Mouse (Mus musculus): ENCODE data around the gene Igsf11. TPM values are rescaled to one million over a fixed set of nuclear protein-coding genes. Genes with fewer than 3 reads are reported as not detected.

Igsf11 gene
- polyA plus RNA-seq, 1 experiment from 2014 or later, result 0.77 TPM

GRCm38 (mm10) chr16:38908304-38908703 lies 15.8 kb downstream of the Igsf11 start:
- H3K9ac ChIP-seq, result no peak overlapping the region
- ATAC-seq (ENCODE audit: insufficient number of reproducible peaks, low FRiP score, low TSS enrichment, low read depth), result no peak
- no peaks in the 10 kb centered on the region for H3K36me3 ChIP-seq
- no peak overlapping the region for H3K4me2 ChIP-seq
- H3K4me1 ChIP-seq, result no peaks in the 10 kb centered on the region
- peaks cover 19% of the 10 kb centered on the region for H3K27me3 ChIP-seq
- H3K4me3 ChIP-seq, result no peak overlapping the region
- no peak overlapping the region for H3K27ac ChIP-seq
- H3K9me3 ChIP-seq, result no peaks in the 10 kb centered on the region
- WGBS, result 43% methylated on average over 9 of the region's 9 CpGs

GRCm38 (mm10) chr16:38909506-38909905 lies 17.0 kb downstream of the Igsf11 start:
- Histone ChIP-seq H3K4me3 (no peak overlapping the region), H3K9ac (no peak overlapping the region), H3K27ac (no peak overlapping the region), H3K36me3 (no peaks in the 10 kb centered on the region), H3K4me1 (no peaks in the 10 kb centered on the region), H3K27me3 (peaks cover 9% of the 10 kb centered on the region; the same call in 1 of the 2 replicates), H3K9me3 (no peaks in the 10 kb centered on the region), H3K4me2 (no peak overlapping the region)
- 59% methylated on average over 12 of the region's 12 CpGs for WGBS
- ATAC-seq (ENCODE audit: insufficient number of reproducible peaks, low FRiP score, low TSS enrichment, low read depth), result no peak

GRCm38 (mm10) chr16:38910088-38910487 lies 17.6 kb downstream of the Igsf11 start:
- H3K27me3 ChIP-seq, result peaks cover 9% of the 10 kb centered on the region; the same call in 1 of the 2 replicates
- H3K4me3 ChIP-seq, result no peak overlapping the region
- H3K4me2 ChIP-seq, result no peak overlapping the region
- H3K9ac ChIP-seq, result no peak overlapping the region
- H3K36me3 ChIP-seq, result no peaks in the 10 kb centered on the region
- no peak overlapping the region for H3K27ac ChIP-seq
- 82% methylated on average over 8 of the region's 8 CpGs for WGBS
- H3K4me1 ChIP-seq, result no peaks in the 10 kb centered on the region
- no peak for ATAC-seq (ENCODE audit: insufficient number of reproducible peaks, low FRiP score, low TSS enrichment, low read depth)
- H3K9me3 ChIP-seq, result no peaks in the 10 kb centered on the region

- Histone ChIP-seq H3K9ac (no peak overlapping the region), H3K27me3 (no peaks in the 10 kb centered on the region), H3K36me3 (no peaks in the 10 kb centered on the region), H3K4me3 (no peak overlapping the region), H3K9me3 (no peaks in the 10 kb centered on the region), H3K27ac (no peak overlapping the region), H3K4me2 (no peak overlapping the region), H3K4me1 (no peaks in the 10 kb centered on the region)
- no peak for ATAC-seq (ENCODE audit: insufficient number of reproducible peaks, low FRiP score, low TSS enrichment, low read depth)
- WGBS, result 80% methylated on average over 4 of the region's 4 CpGs
These were observed 23.0 kb downstream of the Igsf11 start for GRCm38 (mm10) chr16:38915451-38915850.

GRCm38 (mm10) chr16:38916053-38916786 lies 23.7 kb downstream of the Igsf11 start:
- WGBS, result 92% methylated on average over 12 of the region's 12 CpGs
- H3K4me2 ChIP-seq, result no peak overlapping the region
- no peak overlapping the region for H3K9ac ChIP-seq
- no peak for ATAC-seq (ENCODE audit: insufficient number of reproducible peaks, low FRiP score, low TSS enrichment, low read depth)
- H3K27ac ChIP-seq, result no peak overlapping the region
- no peak overlapping the region for H3K4me3 ChIP-seq
- H3K9me3 ChIP-seq, result no peaks in the 10 kb centered on the region
- no peaks in the 10 kb centered on the region for H3K36me3 ChIP-seq
- no peaks in the 10 kb centered on the region for H3K4me1 ChIP-seq
- H3K27me3 ChIP-seq, result no peaks in the 10 kb centered on the region

- 71% methylated on average over 5 of the region's 5 CpGs for WGBS
- Histone ChIP-seq H3K4me3 (no peak overlapping the region), H3K36me3 (no peaks in the 10 kb centered on the region), H3K27ac (no peak overlapping the region), H3K9me3 (no peaks in the 10 kb centered on the region), H3K4me1 (no peaks in the 10 kb centered on the region), H3K4me2 (no peak overlapping the region), H3K27me3 (no peaks in the 10 kb centered on the region), H3K9ac (no peak overlapping the region)
- ATAC-seq (ENCODE audit: insufficient number of reproducible peaks, low FRiP score, low TSS enrichment, low read depth), result no peak
These were observed 24.4 kb downstream of the Igsf11 start for GRCm38 (mm10) chr16:38916885-38917284.

- H3K4me1 ChIP-seq, result no peaks in the 10 kb centered on the region
- no peak overlapping the region for H3K27ac ChIP-seq
- H3K36me3 ChIP-seq, result no peaks in the 10 kb centered on the region
- no peak for ATAC-seq (ENCODE audit: insufficient number of reproducible peaks, low FRiP score, low TSS enrichment, low read depth)
- no peak overlapping the region for H3K9ac ChIP-seq
- 79% methylated on average over 2 of the region's 2 CpGs for WGBS
- no peak overlapping the region for H3K4me2 ChIP-seq
- no peak overlapping the region for H3K4me3 ChIP-seq
- H3K9me3 ChIP-seq, result no peaks in the 10 kb centered on the region
- H3K27me3 ChIP-seq, result no peaks in the 10 kb centered on the region
These were observed 25.6 kb downstream of the Igsf11 start for GRCm38 (mm10) chr16:38918121-38918520.

- Histone ChIP-seq H3K27ac (no peak overlapping the region), H3K9me3 (no peaks in the 10 kb centered on the region), H3K4me1 (peaks cover 3% of the 10 kb centered on the region; the same call in 1 of the 2 replicates), H3K27me3 (no peaks in the 10 kb centered on the region), H3K9ac (no peak overlapping the region), H3K36me3 (no peaks in the 10 kb centered on the region), H3K4me2 (no peak overlapping the region), H3K4me3 (no peak overlapping the region)
- WGBS, result 83% methylated on average over 5 of the region's 5 CpGs
- no peak for ATAC-seq (ENCODE audit: insufficient number of reproducible peaks, low FRiP score, low TSS enrichment, low read depth)
These were observed 28.0 kb downstream of the Igsf11 start for GRCm38 (mm10) chr16:38920488-38920887.

GRCm38 (mm10) chr16:38924940-38925339 lies 32.5 kb downstream of the Igsf11 start:
- no peak overlapping the region; the same call in 1 of the 2 replicates for H3K4me2 ChIP-seq
- no peaks in the 10 kb centered on the region for H3K9me3 ChIP-seq
- WGBS, result 40% methylated on average over 13 of the region's 13 CpGs
- ATAC-seq (ENCODE audit: insufficient number of reproducible peaks, low FRiP score, low TSS enrichment, low read depth), result no peak
- H3K4me3 ChIP-seq, result no peak overlapping the region
- H3K27ac ChIP-seq, result no peak overlapping the region
- no peak overlapping the region for H3K9ac ChIP-seq
- no peaks in the 10 kb centered on the region for H3K36me3 ChIP-seq
- H3K27me3 ChIP-seq, result no peaks in the 10 kb centered on the region
- H3K4me1 ChIP-seq, result peaks cover 3% of the 10 kb centered on the region; the same call in 1 of the 2 replicates

GRCm38 (mm10) chr16:38928760-38929159 lies 36.3 kb downstream of the Igsf11 start:
- 79% methylated on average over 7 of the region's 7 CpGs for WGBS
- no peak overlapping the region for H3K4me2 ChIP-seq
- no peak overlapping the region for H3K9ac ChIP-seq
- no peaks in the 10 kb centered on the region for H3K27me3 ChIP-seq
- H3K36me3 ChIP-seq, result no peaks in the 10 kb centered on the region
- no peak for ATAC-seq (ENCODE audit: insufficient number of reproducible peaks, low FRiP score, low TSS enrichment, low read depth)
- no peaks in the 10 kb centered on the region for H3K9me3 ChIP-seq
- no peak overlapping the region for H3K4me3 ChIP-seq
- no peak overlapping the region for H3K27ac ChIP-seq
- peaks cover 3% of the 10 kb centered on the region; the same call in 1 of the 2 replicates for H3K4me1 ChIP-seq

GRCm38 (mm10) chr16:38931519-38931918 lies 39.0 kb downstream of the Igsf11 start:
- Histone ChIP-seq H3K36me3 (no peaks in the 10 kb centered on the region), H3K4me2 (no peak overlapping the region), H3K9ac (no peak overlapping the region), H3K4me1 (no peaks in the 10 kb centered on the region), H3K27ac (no peak overlapping the region), H3K9me3 (no peaks in the 10 kb centered on the region), H3K4me3 (no peak overlapping the region), H3K27me3 (no peaks in the 10 kb centered on the region)
- WGBS, result 68% methylated on average over 6 of the region's 6 CpGs
- ATAC-seq (ENCODE audit: insufficient number of reproducible peaks, low FRiP score, low TSS enrichment, low read depth), result no peak

- Histone ChIP-seq H3K4me2 (no peak overlapping the region), H3K9ac (no peak overlapping the region), H3K9me3 (no peaks in the 10 kb centered on the region), H3K27me3 (no peaks in the 10 kb centered on the region), H3K27ac (no peak overlapping the region), H3K4me1 (no peaks in the 10 kb centered on the region), H3K4me3 (no peak overlapping the region), H3K36me3 (no peaks in the 10 kb centered on the region)
- ATAC-seq (ENCODE audit: insufficient number of reproducible peaks, low FRiP score, low TSS enrichment, low read depth), result no peak
- 83% methylated on average over 3 of the region's 3 CpGs for WGBS
These were observed 48.3 kb downstream of the Igsf11 start for GRCm38 (mm10) chr16:38940805-38941204.
